Mouse (Mus musculus): ENCODE data around the gene Rhob. TPM values are rescaled to one million over a fixed set of nuclear protein-coding genes. Genes with fewer than 3 reads are reported as not detected.

Gene Rhob
- total and polyA plus RNA-seq, 3 experiments, result 163 to 194 (median 193) TPM

DNA sequence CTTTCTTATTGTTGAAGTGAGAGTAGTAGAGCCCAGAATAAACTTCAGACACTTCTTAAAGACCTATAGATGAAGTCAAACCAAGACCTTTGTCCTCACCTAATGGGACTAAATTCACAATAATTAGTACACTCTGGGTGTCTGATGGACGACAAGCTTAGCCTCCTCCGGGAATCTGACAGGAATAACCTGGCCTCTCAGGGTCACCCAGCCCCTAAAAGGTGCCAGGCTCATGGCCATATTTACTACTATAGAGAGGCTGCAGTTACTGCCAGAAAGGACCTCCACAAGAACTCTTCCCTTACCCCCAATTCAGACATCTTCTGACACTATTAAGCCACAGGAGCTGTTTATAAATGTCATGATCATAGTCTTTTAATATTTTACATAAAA lies 2.5 kb downstream of the Rhob start:
- peak overlapping the region; percentile 65 for H3K9ac ChIP-seq (ENCODE audit: low read depth, low read length)
- H3K4me3 ChIP-seq, result peak overlapping the region; percentile 95
- 9% methylated on average over 2 of the region's 2 CpGs for WGBS
- peak overlapping the region; percentile 97 for H3K27ac ChIP-seq
- peaks cover 15% of the 10 kb centered on the region for H3K4me1 ChIP-seq (ENCODE audit: control insufficient read depth, insufficient read depth, low read length)
- no peak for DNase-seq
- peaks cover 6% of the 10 kb centered on the region for H3K36me3 ChIP-seq (ENCODE audit: control insufficient read depth, insufficient read depth, low read length)
- H3K27me3 ChIP-seq (ENCODE audit: control insufficient read depth, insufficient read depth, low read length), result no peaks in the 10 kb centered on the region
- peaks cover 7% of the 10 kb centered on the region for H3K79me2 ChIP-seq (replicated peaks; ENCODE audit: control insufficient read depth, insufficient read depth, low read length)
- intact Hi-C loops (cut with DNase I), result no loop called here
- TF ChIP-seq EP300 (IDR thresholded peaks at IDR 0.05; ENCODE audit: insufficient read depth, low read depth, low read length) (0 out of 2 replicates have a peak, but pooled peaks have one; percentile 3), POLR2A (IDR thresholded peaks at IDR 0.05; ENCODE audit: insufficient read depth, low read depth, low read length) (no peak)

DNA sequence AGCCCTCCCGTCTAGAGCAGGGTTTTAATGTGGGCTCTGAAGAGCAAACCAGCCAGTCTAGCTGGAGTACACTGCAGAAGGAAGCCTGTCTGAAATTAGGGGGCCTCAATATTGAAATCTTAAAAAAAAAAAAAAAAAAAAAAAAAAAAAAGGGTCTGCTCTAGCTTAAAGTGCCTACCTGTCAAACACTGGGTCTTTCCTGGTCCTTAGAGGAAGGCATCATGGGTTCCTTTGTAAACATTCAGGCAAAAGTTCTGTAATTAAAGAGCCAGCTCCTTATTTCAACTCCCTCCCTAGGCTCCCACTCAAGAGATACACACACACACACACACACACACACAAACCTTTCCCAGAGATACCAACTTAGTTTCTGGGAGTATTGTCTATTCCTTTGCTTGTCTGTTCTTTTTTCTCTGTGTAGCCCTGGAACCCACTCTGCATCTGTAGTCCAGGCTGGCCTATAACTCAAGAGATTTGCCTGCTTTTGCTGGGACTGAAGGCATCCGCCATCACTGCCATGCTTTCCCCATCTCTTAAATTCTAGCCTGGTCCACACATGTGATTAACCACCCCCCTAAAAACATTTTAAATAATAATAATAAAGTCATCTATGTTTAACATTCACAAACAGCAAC lies 3.0 kb downstream of the Rhob start:
- peak overlapping the region; percentile 95 for H3K4me3 ChIP-seq
- peaks cover 6% of the 10 kb centered on the region for H3K36me3 ChIP-seq (ENCODE audit: control insufficient read depth, insufficient read depth, low read length)
- peak overlapping the region; percentile 97 for H3K27ac ChIP-seq
- DNase-seq, result no peak
- peaks cover 7% of the 10 kb centered on the region for H3K79me2 ChIP-seq (replicated peaks; ENCODE audit: control insufficient read depth, insufficient read depth, low read length)
- H3K4me1 ChIP-seq (ENCODE audit: control insufficient read depth, insufficient read depth, low read length), result peaks cover 15% of the 10 kb centered on the region
- peak overlapping the region; percentile 47 for H3K9ac ChIP-seq (ENCODE audit: low read depth, low read length)
- peak; percentile 14; the same call in 1 of the 2 replicates for TF ChIP-seq EP300 (IDR thresholded peaks at IDR 0.05; ENCODE audit: insufficient read depth, low read depth, low read length)
- peak; percentile 17; the same call in 1 of the 2 replicates for TF ChIP-seq POLR2A (IDR thresholded peaks at IDR 0.05; ENCODE audit: insufficient read depth, low read depth, low read length)
- no peak for TF ChIP-seq CTCF (IDR thresholded peaks at IDR 0.05)
- intact Hi-C loops (cut with DNase I), result no loop called here
- WGBS, result 11% methylated on average over 2 of the region's 2 CpGs
- H3K27me3 ChIP-seq (ENCODE audit: control insufficient read depth, insufficient read depth, low read length), result no peaks in the 10 kb centered on the region

DNA sequence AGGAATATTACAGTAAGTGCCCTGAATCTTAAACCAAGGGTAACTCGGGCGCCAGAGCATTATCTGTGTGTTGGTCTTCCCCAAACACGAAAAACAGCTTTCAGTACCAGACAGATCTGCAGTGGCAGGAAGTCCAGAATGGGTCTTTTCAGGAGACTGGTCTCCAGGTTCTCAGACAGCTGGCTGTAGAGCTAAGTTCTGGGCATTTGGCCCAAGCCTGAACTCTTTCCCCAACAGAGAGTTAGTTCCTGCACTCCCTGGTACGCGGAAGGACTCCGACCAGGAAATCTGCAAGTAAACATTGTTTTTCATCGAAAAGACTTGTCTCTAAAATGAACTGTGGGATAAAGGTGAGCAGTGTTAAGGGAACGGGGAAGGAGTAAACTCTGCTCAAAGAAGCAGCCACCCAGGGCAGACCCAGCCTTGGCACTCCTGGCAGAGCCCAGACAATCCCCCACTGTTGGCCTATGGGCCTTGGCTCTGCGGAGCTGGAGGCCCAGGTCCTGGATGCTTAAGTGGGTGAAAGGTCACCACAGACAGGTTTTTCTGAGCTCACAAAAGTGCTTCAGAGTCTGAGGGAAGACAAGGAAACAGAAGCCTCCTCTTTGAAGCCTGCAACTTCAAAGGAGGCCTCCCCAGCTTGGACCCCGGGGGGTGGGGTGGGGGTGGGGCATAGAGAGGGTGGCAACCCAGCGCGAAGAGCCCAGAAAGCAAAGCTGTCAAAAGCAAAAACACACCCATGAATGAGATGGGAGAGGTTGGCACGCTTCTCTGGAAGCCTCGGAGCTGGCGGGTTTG lies 3.7 kb downstream of the Rhob start:
- Histone ChIP-seq H3K36me3 (ENCODE audit: control insufficient read depth, insufficient read depth, low read length) (peaks cover 6% of the 10 kb centered on the region), H3K79me2 (replicated peaks; ENCODE audit: control insufficient read depth, insufficient read depth, low read length) (peaks cover 7% of the 10 kb centered on the region), H3K4me1 (ENCODE audit: control insufficient read depth, insufficient read depth, low read length) (peaks cover 10% of the 10 kb centered on the region), H3K4me3 (peak overlapping the region; percentile 95), H3K27ac (peak overlapping the region; percentile 97), H3K27me3 (ENCODE audit: control insufficient read depth, insufficient read depth, low read length) (no peaks in the 10 kb centered on the region), H3K9ac (ENCODE audit: low read depth, low read length) (peak overlapping the region; percentile 47)
- TF ChIP-seq POLR2A (IDR thresholded peaks at IDR 0.05; ENCODE audit: insufficient read depth, low read depth, low read length), result peak; percentile 53
- TF ChIP-seq CTCF (IDR thresholded peaks at IDR 0.05), result no peak
- peak; percentile 70 to 78 for DNase-seq
- intact Hi-C loops (cut with DNase I), result no loop called here
- 4% methylated on average over 15 of the region's 15 CpGs for WGBS

DNA sequence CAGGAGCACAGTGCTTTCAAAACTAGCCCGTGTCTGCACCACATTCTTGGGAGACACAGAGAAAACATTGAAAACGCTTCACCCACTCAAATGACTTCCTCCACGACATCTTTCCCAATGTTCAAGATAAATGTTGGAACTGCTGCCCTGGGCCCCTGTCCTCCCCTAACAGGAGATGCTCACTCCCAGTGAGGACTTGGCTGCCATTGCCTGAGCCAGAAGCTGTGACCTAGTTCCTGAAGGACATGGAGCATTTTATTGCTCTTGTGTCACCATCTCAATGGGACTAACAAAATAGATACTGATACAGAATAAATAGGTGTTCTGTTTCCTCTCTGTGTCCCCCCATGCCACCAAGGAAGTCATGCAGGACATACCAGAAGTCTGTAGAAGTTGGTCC lies 5.1 kb downstream of the Rhob start:
- intact Hi-C loops (cut with DNase I), result no loop called here
- H3K4me3 ChIP-seq, result no peak overlapping the region
- 32% methylated on average over 3 of the region's 3 CpGs for WGBS

DNA sequence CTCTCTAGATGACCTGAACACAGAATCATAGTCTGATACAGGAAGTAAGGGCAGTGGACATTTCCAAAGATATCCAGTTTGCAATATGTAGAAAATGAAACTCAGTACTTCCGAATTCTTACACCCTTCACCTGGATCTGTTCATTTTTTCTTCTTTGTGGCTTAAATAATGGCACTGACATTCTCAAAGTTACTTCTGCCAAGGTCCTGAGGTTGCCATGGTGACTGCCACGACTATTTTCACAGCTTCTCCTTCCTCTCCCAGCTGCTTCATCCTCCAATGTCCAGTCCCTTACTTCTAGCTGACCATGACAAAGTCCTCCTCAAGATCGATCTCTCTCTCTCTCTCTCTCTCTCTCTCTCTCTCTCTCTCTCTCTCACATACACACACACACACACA lies 6.4 kb downstream of the Rhob start:
- WGBS, result 60% methylated on average over 3 of the region's 3 CpGs
- intact Hi-C loops (cut with DNase I), result no loop called here

More for the DNA sequence above, 5.1 kb downstream of the Rhob start:
- Histone ChIP-seq H3K79me2 (replicated peaks; ENCODE audit: control insufficient read depth, insufficient read depth, low read length) (peaks cover 7% of the 10 kb centered on the region), H3K9ac (ENCODE audit: low read depth, low read length) (no peak overlapping the region), H3K36me3 (ENCODE audit: control insufficient read depth, insufficient read depth, low read length) (peaks cover 6% of the 10 kb centered on the region), H3K27me3 (ENCODE audit: control insufficient read depth, insufficient read depth, low read length) (no peaks in the 10 kb centered on the region), H3K27ac (no peak overlapping the region), H3K4me1 (ENCODE audit: control insufficient read depth, insufficient read depth, low read length) (peaks cover 5% of the 10 kb centered on the region)
- peak in 1 of 2 experiments; percentile 28 for DNase-seq
- TF ChIP-seq CTCF (IDR thresholded peaks at IDR 0.05) (no peak), EP300 (IDR thresholded peaks at IDR 0.05; ENCODE audit: insufficient read depth, low read depth, low read length) (no peak), POLR2A (IDR thresholded peaks at IDR 0.05; ENCODE audit: insufficient read depth, low read depth, low read length) (no peak)

DNA sequence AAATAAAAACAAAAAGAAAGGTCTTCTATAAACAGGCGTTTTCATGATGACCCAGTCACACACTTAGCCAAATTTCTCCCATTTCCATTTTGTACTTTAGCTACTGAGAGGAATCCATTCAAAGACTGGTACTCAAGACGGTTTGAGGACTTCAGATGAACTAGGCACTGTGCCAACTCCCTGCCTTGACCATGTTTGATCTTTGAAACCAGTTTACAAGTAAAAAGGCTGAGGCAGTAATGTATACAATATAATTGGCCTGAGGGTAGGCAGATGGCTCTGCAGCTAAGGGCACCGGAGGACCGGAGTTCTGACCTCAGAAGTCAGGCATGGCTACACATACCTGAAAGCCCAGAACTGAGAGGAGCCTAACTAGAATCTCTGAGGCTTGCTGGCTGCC lies 10.7 kb downstream of the Rhob start:
- Histone ChIP-seq H3K27me3 (ENCODE audit: control insufficient read depth, insufficient read depth, low read length) (no peaks in the 10 kb centered on the region), H3K36me3 (ENCODE audit: control insufficient read depth, insufficient read depth, low read length) (no peaks in the 10 kb centered on the region), H3K27ac (no peak overlapping the region), H3K79me2 (replicated peaks; ENCODE audit: control insufficient read depth, insufficient read depth, low read length) (no peaks in the 10 kb centered on the region), H3K4me3 (no peak overlapping the region), H3K4me1 (ENCODE audit: control insufficient read depth, insufficient read depth, low read length) (no peaks in the 10 kb centered on the region; the same call in 1 of the 2 replicates), H3K9ac (ENCODE audit: low read depth, low read length) (no peak overlapping the region)
- 86% methylated on average over 4 of the region's 4 CpGs for WGBS
- intact Hi-C loops (cut with DNase I), result no loop called here
- TF ChIP-seq EP300 (IDR thresholded peaks at IDR 0.05; ENCODE audit: insufficient read depth, low read depth, low read length) (no peak), POLR2A (IDR thresholded peaks at IDR 0.05; ENCODE audit: insufficient read depth, low read depth, low read length) (no peak), CTCF (IDR thresholded peaks at IDR 0.05) (no peak)
- no peak for DNase-seq

More for the DNA sequence above, 6.4 kb downstream of the Rhob start:
- H3K79me2 ChIP-seq (replicated peaks; ENCODE audit: control insufficient read depth, insufficient read depth, low read length), result no peaks in the 10 kb centered on the region
- no peak for DNase-seq
- H3K27me3 ChIP-seq (ENCODE audit: control insufficient read depth, insufficient read depth, low read length), result no peaks in the 10 kb centered on the region
- no peak overlapping the region for H3K4me3 ChIP-seq
- peaks cover 5% of the 10 kb centered on the region for H3K4me1 ChIP-seq (ENCODE audit: control insufficient read depth, insufficient read depth, low read length)
- TF ChIP-seq CTCF (IDR thresholded peaks at IDR 0.05), result no peak
- TF ChIP-seq EP300 (IDR thresholded peaks at IDR 0.05; ENCODE audit: insufficient read depth, low read depth, low read length), result no peak
- TF ChIP-seq POLR2A (IDR thresholded peaks at IDR 0.05; ENCODE audit: insufficient read depth, low read depth, low read length), result no peak
- H3K9ac ChIP-seq (ENCODE audit: low read depth, low read length), result no peak overlapping the region
- no peak overlapping the region for H3K27ac ChIP-seq
- peaks cover 6% of the 10 kb centered on the region for H3K36me3 ChIP-seq (ENCODE audit: control insufficient read depth, insufficient read depth, low read length)

Data from heart, adult 2 months (tissue).